Mouse (Mus musculus) kidney, postnatal 4 days (tissue): ENCODE results near the gene Mettl25.

Source experiments
- DNase-seq, 2 experiments: peaks; one replicate each; pipeline ENCODE4 v3.0.0; 2021; ENCODE audit warnings: mixed read lengths in 2 of 2

The Mettl25 gene

GRCm38 (mm10) chr10:105840928-105841888 is at the start of gene Mettl25, which contains the start of gene Ccdc59:
Gene Mettl25, minus strand, starts transcription at chr10:105841380.
Gene Ccdc59, plus strand, starts transcription at chr10:105841067.
- peak; percentile 98 for DNase-seq

GRCm38 (mm10) chr10:105867312-105867711 is 26.1 kb upstream of the Mettl25 start:
- no peak for DNase-seq

GRCm38 (mm10) chr10:105851136-105851535 is 10.0 kb upstream of the Mettl25 start:
- DNase-seq, result no peak

- no peak for DNase-seq
These were observed 9.1 kb upstream of the Mettl25 start for GRCm38 (mm10) chr10:105850286-105850685.

- no peak for DNase-seq
These were observed 1.4 kb upstream of the Mettl25 start for GRCm38 (mm10) chr10:105842574-105842973.

GRCm38 (mm10) chr10:105834627-105835228 is 6.5 kb downstream of the Mettl25 start:
- peak in 1 of 2 experiments; percentile 22 for DNase-seq

- no peak for DNase-seq
These were observed 34.7 kb downstream of the Mettl25 start for GRCm38 (mm10) chr10:105806259-105807010.

- no peak for DNase-seq
These were observed 37.7 kb downstream of the Mettl25 start for GRCm38 (mm10) chr10:105803461-105803860.

- no peak for DNase-seq
These were observed 39.0 kb downstream of the Mettl25 start for GRCm38 (mm10) chr10:105802132-105802531.

GRCm38 (mm10) chr10:105801147-105801546 is 40.0 kb downstream of the Mettl25 start:
- DNase-seq, result no peak

- peak in 1 of 2 experiments; percentile 11 for DNase-seq
These were observed 43.8 kb downstream of the Mettl25 start for GRCm38 (mm10) chr10:105797250-105797924.

- DNase-seq, result no peak
These were observed 47.2 kb downstream of the Mettl25 start for GRCm38 (mm10) chr10:105793776-105794552.

GRCm38 (mm10) chr10:105788744-105789486 is 52.3 kb downstream of the Mettl25 start:
- DNase-seq, result no peak

GRCm38 (mm10) chr10:105783766-105784165 is 57.4 kb downstream of the Mettl25 start:
- peak; percentile 38 to 45 for DNase-seq

- DNase-seq, result peak; percentile 79 to 83
These were observed 66.8 kb downstream of the Mettl25 start for GRCm38 (mm10) chr10:105774382-105774781.

- no peak for DNase-seq
These were observed 68.3 kb downstream of the Mettl25 start for GRCm38 (mm10) chr10:105772821-105773302.

- no peak for DNase-seq
These were observed 77.2 kb downstream of the Mettl25 start for GRCm38 (mm10) chr10:105763959-105764358.

GRCm38 (mm10) chr10:105760460-105760859 is 80.7 kb downstream of the Mettl25 start:
- DNase-seq, result no peak

- no peak for DNase-seq
These were observed 81.1 kb downstream of the Mettl25 start for GRCm38 (mm10) chr10:105760046-105760445.

- no peak for DNase-seq
These were observed 87.2 kb downstream of the Mettl25 start for GRCm38 (mm10) chr10:105753831-105754605.
